Mouse (Mus musculus) limb, embryonic 13.5 days (tissue): ENCODE data around the gene Apoc1. TPM values are rescaled to one million over a fixed set of nuclear protein-coding genes. Genes with fewer than 3 reads are reported as not detected.

Experiments used
- ATAC-seq: fragments of 200-750 bp; cut with Nextera tagmentation; 2 replicates; pipeline ENCODE4 v1.8.0; 2017; ENCODE audit warnings: low read depth, moderate number of reproducible peaks, moderate TSS enrichment; ENCODE audit not compliant: low FRiP score
- H3K27ac ChIP-seq: fragments of 300-500 bp; sonication (generic); 2 replicates; pipeline ENCODE4 v1.5.1; 2015; ENCODE audit warnings: inconsistent platforms, mild to moderate bottlenecking, moderate library complexity
- H3K27me3 ChIP-seq: fragments of 300-500 bp; sonication (generic); 2 replicates; pipeline ENCODE4 v1.6.1; 2015; ENCODE audit warnings: mild to moderate bottlenecking, inconsistent platforms
- H3K36me3 ChIP-seq: fragments of 300-500 bp; sonication (generic); 2 replicates; pipeline ENCODE4 v1.6.1; 2015; ENCODE audit warnings: inconsistent platforms, mild to moderate bottlenecking, moderate library complexity
- H3K4me1 ChIP-seq: fragments of 300-500 bp; sonication (generic); 2 replicates; pipeline ENCODE4 v1.6.1; 2015; ENCODE audit warnings: inconsistent platforms
- H3K4me2 ChIP-seq: fragments of 300-500 bp; sonication (generic); replicated peaks from 2 replicates; pipeline ENCODE4 v1.6.1; 2015; ENCODE audit warnings: inconsistent platforms, mild to moderate bottlenecking, moderate library complexity
- H3K4me3 ChIP-seq: fragments of 300-500 bp; sonication (generic); 2 replicates; pipeline ENCODE4 v1.5.1; 2015; ENCODE audit warnings: moderate library complexity, mild to moderate bottlenecking, inconsistent platforms
- H3K9ac ChIP-seq: fragments of 300-500 bp; sonication (generic); 2 replicates; pipeline ENCODE4 v1.6.1; 2015; ENCODE audit warnings: mild to moderate bottlenecking, inconsistent platforms
- H3K9me3 ChIP-seq: fragments of 300-500 bp; sonication (generic); 2 replicates; pipeline ENCODE4 v1.6.1; 2016; ENCODE audit warnings: inconsistent platforms
- WGBS: fragments of 180-500 bp; shearing (Covaris S2); methylation state at CpG from one replicate; pipeline ENCODE4 v1.1.7; 2015; 5-methylcytosine and 5-hydroxymethylcytosine counted together
- polyA plus RNA-seq: library from polyadenylated mRNA; unstranded; fragments of >200 nt; fragmentation: Nextera tagmentation; extraction: Ambion mirVana; gene quantifications from 2 replicates; pipeline ENCODE4 v1.2.1, GENCODE M21; 2015

Apoc1 gene
- polyA plus RNA-seq, 1 experiment from 2014 or later: 8.9 TPM

- Histone ChIP-seq H3K4me2 (no peak within 1 kb of the TSS), H3K9me3 (no peaks in the 10 kb centered on the region), H3K4me1 (0 out of 2 replicates have a peak, but pooled peaks cover under 1% of the 10 kb centered on the region), H3K27me3 (no peaks in the 10 kb centered on the region), H3K27ac (no peak within 1 kb of the TSS), H3K9ac (no peak within 1 kb of the TSS), H3K4me3 (no peak within 1 kb of the TSS), H3K36me3 (no peaks in the 10 kb centered on the region)
- ATAC-seq: no peak
- WGBS: 76% methylated on average over 8 of the region's 8 CpGs
These were observed 14.6 kb downstream of the Apoc1 start, which contains the start of gene Apoc2 for GRCm38 (mm10) chr7:19677872-19678271. TSS of gene Apoc2 (minus strand) at chr7:19677941.

- no peak overlapping the region for H3K27ac ChIP-seq
- H3K9ac ChIP-seq: no peak overlapping the region
- no peak for ATAC-seq
- no peaks in the 10 kb centered on the region for H3K36me3 ChIP-seq
- H3K4me1 ChIP-seq: no peaks in the 10 kb centered on the region
- no peak overlapping the region for H3K4me2 ChIP-seq
- 65% methylated on average over 1 of the region's 1 CpGs for WGBS
- H3K27me3 ChIP-seq: no peaks in the 10 kb centered on the region
- H3K9me3 ChIP-seq: no peaks in the 10 kb centered on the region
- no peak overlapping the region for H3K4me3 ChIP-seq
These were observed 15.8 kb downstream of the Apoc1 start for GRCm38 (mm10) chr7:19676662-19677061.

DNA sequence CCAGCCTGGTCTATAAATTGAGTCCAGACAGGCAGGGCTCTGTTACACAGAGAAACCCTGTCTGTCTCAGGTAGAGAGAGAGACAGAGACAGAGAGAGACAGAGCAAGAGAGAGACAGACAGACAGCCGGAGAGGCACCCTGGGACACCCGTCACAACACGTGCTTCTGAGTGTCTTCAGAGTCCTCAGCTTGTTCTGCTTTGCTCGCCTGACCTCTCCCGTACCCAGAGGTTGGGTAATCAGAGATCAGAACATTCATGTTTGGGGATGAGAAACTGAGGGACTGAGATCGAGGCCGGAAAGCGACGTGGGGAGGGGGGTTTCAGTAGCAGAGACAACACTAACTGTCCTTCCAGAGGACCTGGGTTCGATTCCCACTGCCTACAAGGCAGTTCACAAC is 16.6 kb downstream of the Apoc1 start:
- no peak overlapping the region for H3K9ac ChIP-seq
- H3K27ac ChIP-seq: no peak overlapping the region
- H3K27me3 ChIP-seq: no peaks in the 10 kb centered on the region
- WGBS: 85% methylated on average over 10 of the region's 10 CpGs
- no peak overlapping the region for H3K4me2 ChIP-seq
- no peaks in the 10 kb centered on the region for H3K4me1 ChIP-seq
- H3K36me3 ChIP-seq: no peaks in the 10 kb centered on the region
- ATAC-seq: no peak
- H3K4me3 ChIP-seq: no peak overlapping the region
- H3K9me3 ChIP-seq: no peaks in the 10 kb centered on the region

GRCm38 (mm10) chr7:19673083-19673699 is 19.3 kb downstream of the Apoc1 start:
- Histone ChIP-seq H3K27me3 (no peaks in the 10 kb centered on the region), H3K4me2 (no peak overlapping the region), H3K36me3 (no peaks in the 10 kb centered on the region), H3K27ac (no peak overlapping the region), H3K4me3 (no peak overlapping the region), H3K9ac (no peak overlapping the region), H3K4me1 (peaks cover 5% of the 10 kb centered on the region), H3K9me3 (no peaks in the 10 kb centered on the region)
- ATAC-seq: no peak
- 65% methylated on average over 14 of the region's 14 CpGs for WGBS

DNA sequence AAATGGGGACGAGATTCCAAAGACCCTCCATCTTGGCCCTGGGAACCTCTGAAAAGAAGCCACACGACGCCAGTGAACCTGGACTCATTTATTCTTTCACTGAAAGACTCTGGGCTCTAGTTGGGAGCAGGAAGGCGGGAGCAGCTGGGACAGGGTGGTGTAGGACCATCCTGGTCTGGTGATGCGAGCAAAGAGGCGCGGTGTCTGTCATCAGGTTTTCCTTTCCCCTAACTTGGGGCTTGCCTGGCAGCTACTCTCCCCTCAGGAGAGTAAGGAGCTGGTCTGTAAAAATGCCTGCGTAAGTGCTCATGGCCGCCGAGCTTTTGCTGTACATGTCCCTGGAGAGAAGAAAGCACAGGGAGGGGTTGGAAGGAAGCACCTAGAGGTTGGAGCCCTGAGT is 20.9 kb downstream of the Apoc1 start:
- Histone ChIP-seq H3K27me3 (no peaks in the 10 kb centered on the region), H3K4me1 (peaks cover 5% of the 10 kb centered on the region), H3K9ac (no peak overlapping the region), H3K4me2 (no peak overlapping the region), H3K4me3 (no peak overlapping the region), H3K27ac (no peak overlapping the region), H3K9me3 (no peaks in the 10 kb centered on the region), H3K36me3 (no peaks in the 10 kb centered on the region)
- 63% methylated on average over 10 of the region's 10 CpGs for WGBS
- ATAC-seq: no peak

- Histone ChIP-seq H3K36me3 (no peaks in the 10 kb centered on the region), H3K27me3 (no peaks in the 10 kb centered on the region), H3K4me2 (peak overlapping the region; percentile 46), H3K4me1 (peaks cover 10% of the 10 kb centered on the region), H3K27ac (peak overlapping the region; percentile 52; the same call in 1 of the 2 replicates), H3K9ac (peak overlapping the region; percentile 14; the same call in 1 of the 2 replicates), H3K4me3 (0 out of 2 replicates have a peak overlapping the region, but pooled peaks have one; percentile 10), H3K9me3 (no peaks in the 10 kb centered on the region)
- ATAC-seq: peak; percentile 72
- 4% methylated on average over 10 of the region's 10 CpGs for WGBS
These were observed 23.3 kb downstream of the Apoc1 start for GRCm38 (mm10) chr7:19668947-19669721.

DNA sequence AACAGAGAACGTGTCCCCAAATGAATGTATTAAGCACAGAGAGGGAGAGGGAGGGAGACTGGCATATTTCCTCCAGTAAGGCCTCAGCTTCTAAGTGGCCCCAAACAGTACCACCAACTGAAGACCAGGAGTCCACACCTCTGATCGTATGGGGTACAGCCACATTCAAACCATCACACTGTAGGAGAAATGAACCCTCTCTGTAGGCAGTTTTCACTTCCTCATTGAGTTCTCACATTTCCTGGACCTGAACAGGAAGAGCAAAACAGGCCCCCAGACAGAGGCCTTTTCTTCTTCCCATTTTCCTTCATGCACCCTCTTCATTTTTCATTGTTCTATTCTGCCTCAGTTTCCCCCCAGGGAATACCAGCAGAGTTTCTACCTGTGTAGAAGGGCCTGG is 25.0 kb downstream of the Apoc1 start:
- Histone ChIP-seq H3K9ac (no peak overlapping the region), H3K4me2 (no peak overlapping the region), H3K9me3 (no peaks in the 10 kb centered on the region), H3K4me1 (peaks cover 24% of the 10 kb centered on the region), H3K4me3 (no peak overlapping the region), H3K27me3 (no peaks in the 10 kb centered on the region), H3K36me3 (peaks cover 2% of the 10 kb centered on the region), H3K27ac (no peak overlapping the region)
- 86% methylated on average over 2 of the region's 2 CpGs for WGBS
- no peak for ATAC-seq

DNA sequence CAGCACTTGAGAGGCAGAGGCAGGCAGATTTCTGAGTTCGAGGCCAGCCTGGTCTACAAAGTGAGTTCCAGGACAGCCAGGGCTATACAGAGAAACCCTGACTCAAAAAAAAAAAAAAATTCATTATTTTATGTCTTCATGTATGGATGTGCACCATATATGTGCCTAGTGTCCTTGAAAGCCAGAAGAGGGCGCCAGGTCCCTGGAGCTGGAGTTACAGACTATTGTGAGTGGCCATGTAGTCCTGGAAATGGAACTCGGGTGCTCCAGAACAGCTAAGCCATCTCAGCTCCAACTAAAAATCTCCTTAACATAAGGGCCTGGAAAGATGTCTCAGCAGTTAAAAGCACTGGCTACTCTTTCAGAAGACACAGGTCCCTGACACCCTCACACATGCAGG is 25.7 kb downstream of the Apoc1 start:
- Histone ChIP-seq H3K9me3 (no peaks in the 10 kb centered on the region), H3K4me3 (no peak overlapping the region), H3K27ac (no peak overlapping the region), H3K4me1 (peaks cover 24% of the 10 kb centered on the region), H3K9ac (no peak overlapping the region), H3K4me2 (no peak overlapping the region), H3K27me3 (no peaks in the 10 kb centered on the region), H3K36me3 (peaks cover 9% of the 10 kb centered on the region)
- ATAC-seq: no peak
- 67% methylated on average over 3 of the region's 3 CpGs for WGBS

GRCm38 (mm10) chr7:19664955-19665841 is 27.3 kb downstream of the Apoc1 start, which contains the start of gene Clptm1:
TSS of gene Clptm1 (minus strand) at chr7:19665033.
- H3K9me3 ChIP-seq: no peaks in the 10 kb centered on the region
- WGBS: under 1% methylated on average over 62 of the region's 63 CpGs
- H3K27ac ChIP-seq: peak within 1 kb of the TSS; percentile 94
- peak within 1 kb of the TSS; percentile 100 for H3K9ac ChIP-seq
- no peaks in the 10 kb centered on the region for H3K27me3 ChIP-seq
- peaks cover 19% of the 10 kb centered on the region for H3K36me3 ChIP-seq
- peaks cover 24% of the 10 kb centered on the region for H3K4me1 ChIP-seq
- ATAC-seq: peak; percentile 88
- peak within 1 kb of the TSS; percentile 93 for H3K4me2 ChIP-seq
- H3K4me3 ChIP-seq: peak within 1 kb of the TSS; percentile 100

DNA sequence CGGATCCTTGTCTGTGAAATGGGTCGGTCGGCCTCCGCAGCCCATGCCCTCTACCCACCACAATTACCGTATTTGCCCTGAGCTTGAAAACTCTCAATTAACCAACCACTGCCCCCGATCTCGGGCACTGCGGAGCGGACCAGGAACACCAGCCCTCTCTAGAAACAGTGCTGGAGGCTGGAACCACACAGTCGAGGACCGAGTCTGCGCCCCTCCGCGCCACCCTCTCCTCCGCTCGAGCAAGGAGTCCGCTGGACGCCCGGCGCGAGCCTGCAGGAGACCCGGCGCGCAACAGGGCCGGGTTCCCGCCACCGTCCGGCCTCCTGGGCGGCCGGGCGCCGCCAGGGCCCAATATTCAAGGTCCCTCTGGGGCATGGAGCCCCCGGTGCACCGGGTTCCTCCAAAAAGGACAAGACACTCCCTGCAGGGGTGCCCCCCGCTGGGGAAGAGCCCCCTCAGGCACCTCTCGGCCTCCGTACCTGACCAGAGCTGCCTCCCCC is 28.0 kb downstream of the Apoc1 start:
- WGBS: under 1% methylated on average over 37 of the region's 37 CpGs

DNA sequence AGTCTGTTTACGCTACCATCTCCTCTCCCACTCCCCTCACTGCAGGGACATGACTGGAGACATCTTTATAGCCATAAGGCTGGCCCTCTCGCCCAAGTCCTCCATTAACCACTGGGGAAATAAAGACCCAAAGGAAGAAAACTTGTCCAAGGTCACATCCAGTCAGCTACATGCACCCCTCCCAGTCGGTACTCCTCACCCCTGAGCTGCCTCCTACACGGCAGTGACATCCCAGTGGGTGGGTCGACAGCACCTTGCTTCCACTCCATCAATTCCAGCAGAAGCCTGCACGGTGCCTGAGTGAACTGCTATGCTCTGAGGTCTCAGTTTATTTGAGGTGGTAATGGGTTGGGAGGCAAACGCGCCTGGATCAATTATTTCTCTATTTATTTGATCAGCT is 28.5 kb downstream of the Apoc1 start:
- Histone ChIP-seq H3K36me3 (peaks cover 19% of the 10 kb centered on the region), H3K4me3 (peak overlapping the region; percentile 100), H3K27me3 (no peaks in the 10 kb centered on the region), H3K4me1 (peaks cover 20% of the 10 kb centered on the region), H3K9me3 (no peaks in the 10 kb centered on the region), H3K27ac (no peak overlapping the region), H3K9ac (peak overlapping the region; percentile 100), H3K4me2 (peak overlapping the region; percentile 93)
- ATAC-seq: no peak
- WGBS: 15% methylated on average over 8 of the region's 8 CpGs

More for the DNA sequence above, 28.0 kb downstream of the Apoc1 start:
- Histone ChIP-seq H3K9ac (peak overlapping the region; percentile 100), H3K27me3 (no peaks in the 10 kb centered on the region), H3K27ac (peak overlapping the region; percentile 58; the same call in 1 of the 2 replicates), H3K36me3 (peaks cover 19% of the 10 kb centered on the region), H3K9me3 (no peaks in the 10 kb centered on the region), H3K4me1 (peaks cover 24% of the 10 kb centered on the region), H3K4me3 (peak overlapping the region; percentile 100), H3K4me2 (peak overlapping the region; percentile 93)
- ATAC-seq: peak; percentile 38
